Comparison of ENCODE assay signal across 12 mouse cellular contexts in genomic region chr8:121018236-121018635, GRCm38 (mm10).
"Had no signal": no experiment of that assay in that cellular context is flagged by ENCODE, and none has a peak within 500 bp of the region (broad histone marks: within the 10 kb centered on the region; RNA-seq: fewer than 3 reads in every experiment).

No protein-coding gene starts in this region.

- H3K27ac ChIP-seq: layer of hippocampus, adult 2 months; limb, embryonic 13.5 days; liver, embryonic 14.5 days; midbrain, embryonic 12.5 days; neural tube, embryonic 13.5 days had no signal

- DNase-seq: kidney, adult 18-20 months; kidney, postnatal 10 days; kidney, postnatal 4 days; left cerebral cortex, postnatal 4 days; lung, adult 18-20 months; right cerebral cortex, postnatal 14 days; thymus, postnatal 36 days had no signal

- H3K4me2 ChIP-seq: limb, embryonic 13.5 days; midbrain, embryonic 12.5 days; neural tube, embryonic 13.5 days had no signal

- H3K4me3 ChIP-seq: layer of hippocampus, adult 2 months; limb, embryonic 13.5 days; midbrain, embryonic 12.5 days; neural tube, embryonic 13.5 days had no signal

- H3K9ac ChIP-seq: limb, embryonic 13.5 days; liver, embryonic 14.5 days; midbrain, embryonic 12.5 days; neural tube, embryonic 13.5 days had no signal

- H3K9me3 ChIP-seq: midbrain, embryonic 12.5 days; neural tube, embryonic 13.5 days had no signal

- H3K36me3 ChIP-seq: limb, embryonic 13.5 days; midbrain, embryonic 12.5 days; neural tube, embryonic 13.5 days had no signal
